Mouse (Mus musculus) layer of hippocampus, postnatal 36 days (tissue): ENCODE data around the gene Cfap61. TPM values are rescaled to one million over a fixed set of nuclear protein-coding genes. Genes with fewer than 3 reads are reported as not detected.

ENCODE experiments used
- DNase-seq, 2 experiments: peaks; one replicate each; pipeline ENCODE4 v3.0.0; 2022
- total RNA-seq, 2 experiments: library from RNA; stranded (reverse); gene quantifications; 2 replicates each; pipeline ENCODE4 v1.2.3; 2021

Cfap61 gene
- total RNA-seq, 2 experiments from 2014 or later, result 1.7 to 2.0 TPM

DNA sequence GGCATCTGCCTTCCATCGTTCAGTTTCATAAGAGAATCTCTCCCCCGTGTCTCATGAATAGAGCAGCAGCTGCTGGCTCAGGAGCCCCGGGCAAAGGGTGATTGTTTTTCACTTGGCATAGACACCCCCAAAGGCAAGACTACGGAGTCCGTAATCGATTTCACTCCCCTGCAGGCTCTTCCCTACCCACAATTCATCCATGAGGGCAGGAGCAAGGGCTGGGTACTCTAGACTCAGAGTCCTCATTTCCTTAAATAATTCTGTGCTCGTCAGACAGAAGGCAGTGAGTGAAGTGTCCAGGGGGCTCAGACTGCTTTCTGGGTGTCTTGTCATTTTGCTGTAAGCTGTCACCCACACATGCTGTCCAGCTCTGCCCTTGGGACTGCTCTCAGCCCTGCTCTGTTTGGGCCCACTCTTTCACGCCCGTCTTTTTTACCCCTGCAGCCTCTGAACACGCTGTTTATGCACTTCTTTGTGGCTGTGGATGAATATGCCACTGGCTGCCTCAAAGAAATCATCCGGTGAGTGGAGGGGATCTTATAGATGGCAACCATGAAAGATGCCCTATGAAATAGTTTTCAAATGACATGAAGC, 15.0 kb downstream of the Cfap61 start:
- DNase-seq, result no peak

DNA sequence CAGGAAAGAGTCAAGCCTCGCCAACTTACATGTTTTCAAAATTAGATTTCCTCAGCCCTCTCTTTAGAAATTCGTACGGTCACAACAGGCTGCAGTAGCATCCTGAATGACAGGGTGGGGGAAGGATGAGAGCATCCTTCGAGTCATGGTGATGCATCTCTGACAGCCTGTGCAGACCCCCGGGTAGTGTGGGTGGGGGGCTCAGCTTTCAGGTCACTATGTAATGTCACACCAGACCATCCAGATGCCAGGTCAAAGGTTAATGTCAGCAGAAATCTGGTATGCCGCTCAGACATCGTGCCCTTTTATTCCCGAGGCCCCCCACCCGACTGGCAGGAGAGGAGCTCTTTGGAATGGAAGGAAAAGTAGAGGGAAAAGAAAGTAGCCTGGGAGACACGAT, 15.7 kb downstream of the Cfap61 start:
- DNase-seq, result no peak

DNA sequence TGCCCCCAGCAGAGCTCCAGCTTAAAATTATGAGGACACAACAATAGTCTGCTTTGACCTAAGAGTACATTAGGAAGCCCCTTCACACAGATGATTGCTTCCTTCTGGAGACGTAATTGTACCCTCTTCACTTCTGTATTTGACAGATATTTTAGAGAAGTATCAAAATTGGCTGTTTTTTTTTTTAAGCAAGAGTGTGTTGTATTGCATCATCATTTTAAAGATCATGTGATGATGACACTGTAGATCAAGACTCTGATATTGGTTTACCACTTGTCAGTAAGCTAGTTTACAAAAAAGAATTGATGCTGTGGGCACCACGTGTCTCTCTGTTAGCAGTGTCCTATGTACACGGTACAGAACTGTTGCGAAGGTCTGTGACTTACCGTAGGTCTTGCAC, 18.1 kb downstream of the Cfap61 start:
- no peak for DNase-seq

DNA sequence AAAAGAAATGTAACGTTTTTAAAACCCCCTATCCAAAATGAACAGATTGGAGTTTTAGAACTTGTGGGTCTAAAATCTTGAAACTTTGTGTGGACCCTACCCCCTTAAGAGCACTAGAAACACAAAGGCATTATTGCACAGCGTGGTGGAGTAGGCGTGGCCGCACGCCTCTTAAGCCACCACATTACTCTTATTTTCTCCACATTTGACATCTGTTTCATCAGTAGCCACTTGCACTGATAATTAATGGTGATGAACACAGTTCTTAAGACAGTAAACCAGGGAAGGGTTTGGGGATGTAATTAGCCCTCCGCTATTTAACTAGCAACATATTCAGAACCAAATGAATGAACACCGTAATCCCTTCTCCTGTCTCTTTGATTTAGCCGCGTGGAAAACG, 21.3 kb downstream of the Cfap61 start:
- DNase-seq, result no peak

DNA sequence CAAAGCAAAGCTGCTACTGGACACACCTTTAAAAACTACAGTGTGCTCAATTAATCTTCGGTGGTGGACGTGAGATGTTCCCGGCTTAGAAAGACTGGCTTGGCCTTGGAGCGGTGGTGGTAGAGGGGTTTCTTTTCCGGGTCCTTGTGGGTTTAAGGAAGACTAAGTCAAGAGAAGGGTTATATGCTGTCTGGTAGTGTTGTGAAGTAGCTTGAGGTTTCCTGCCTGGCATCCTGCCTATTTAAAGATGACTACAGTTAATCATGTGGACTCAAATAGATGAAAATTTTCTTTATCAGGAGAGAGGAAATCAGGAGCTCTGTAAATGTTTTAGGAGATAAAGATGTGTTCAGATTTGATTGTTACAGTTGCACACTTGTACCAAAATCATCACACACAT, 21.7 kb downstream of the Cfap61 start:
- no peak for DNase-seq

DNA sequence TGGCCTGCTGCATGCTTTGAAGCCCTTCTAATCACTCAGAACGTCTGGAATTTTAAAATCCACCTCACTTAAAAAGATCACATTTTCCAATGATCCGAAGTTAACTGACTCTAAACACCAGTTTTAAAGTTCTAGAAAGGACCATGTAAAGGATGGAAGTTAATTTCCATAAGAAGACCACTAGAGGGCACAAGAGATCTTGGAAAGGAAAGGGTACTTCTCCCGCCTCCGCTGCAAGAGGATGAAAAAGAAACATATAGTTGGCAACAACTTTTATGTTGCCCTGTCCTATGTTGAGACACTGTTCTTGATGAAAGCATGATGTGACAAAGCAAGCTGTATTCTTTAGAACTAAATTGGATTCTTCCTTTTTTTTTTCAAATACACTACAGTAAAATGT, 22.9 kb downstream of the Cfap61 start:
- no peak for DNase-seq

DNA sequence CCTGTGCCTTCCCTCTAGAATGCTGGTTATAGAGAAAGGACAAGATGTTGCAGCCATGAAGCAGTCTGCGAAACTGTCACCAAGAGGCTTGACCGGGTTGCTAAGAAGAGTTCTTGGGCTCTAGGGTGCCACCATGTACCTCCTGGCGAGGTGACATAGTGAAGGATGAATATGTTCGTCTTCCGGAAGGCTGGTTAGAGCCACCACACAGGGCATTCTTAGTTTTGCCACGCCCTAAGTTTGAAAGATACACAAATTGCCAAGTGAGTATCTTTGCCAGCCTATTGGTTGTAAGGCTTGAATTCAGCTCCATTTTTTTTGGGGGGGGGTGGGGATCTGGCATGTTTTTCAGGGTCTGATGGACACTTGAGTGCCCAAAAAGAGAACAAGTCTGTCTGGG, 23.5 kb downstream of the Cfap61 start:
- no peak for DNase-seq

DNA sequence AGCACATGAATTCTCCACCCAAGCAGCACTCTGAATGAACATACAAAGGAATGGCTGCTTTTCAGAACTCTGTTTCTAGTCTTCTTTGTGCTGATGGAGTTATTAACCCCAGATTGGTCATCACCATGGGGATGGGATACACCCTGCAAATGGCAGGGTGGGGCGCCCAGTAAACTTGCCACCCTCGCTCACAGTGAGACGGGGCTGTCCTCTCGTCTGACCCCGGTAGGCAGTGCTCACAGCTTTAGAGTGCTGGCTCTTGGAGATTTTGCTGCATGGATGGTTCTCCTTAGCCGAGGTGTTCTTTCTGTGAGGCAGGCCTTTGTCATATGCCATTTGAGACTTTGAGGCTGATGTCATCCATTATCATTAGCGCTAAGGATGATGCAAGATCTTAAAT, 24.0 kb downstream of the Cfap61 start:
- DNase-seq, result no peak

DNA sequence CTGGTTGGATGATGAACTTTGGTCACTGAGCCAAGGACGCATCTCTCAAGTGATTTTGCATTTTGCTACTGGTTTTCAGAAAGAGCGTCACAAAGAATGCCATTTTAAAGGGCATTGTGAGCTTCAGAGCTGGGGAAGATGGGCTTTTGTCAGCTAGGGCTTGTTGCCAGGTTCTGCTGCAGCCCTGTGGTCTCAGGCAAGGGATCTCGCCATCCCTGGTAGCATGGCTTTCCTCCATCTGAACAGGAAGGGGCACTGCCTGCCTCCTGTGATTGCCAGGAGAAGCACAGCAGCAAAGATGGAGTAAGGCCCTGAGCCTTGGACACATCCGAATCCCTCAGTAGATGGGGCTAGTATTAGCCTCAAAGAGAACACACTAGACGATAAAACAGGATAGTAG, 27.3 kb downstream of the Cfap61 start:
- no peak for DNase-seq

DNA sequence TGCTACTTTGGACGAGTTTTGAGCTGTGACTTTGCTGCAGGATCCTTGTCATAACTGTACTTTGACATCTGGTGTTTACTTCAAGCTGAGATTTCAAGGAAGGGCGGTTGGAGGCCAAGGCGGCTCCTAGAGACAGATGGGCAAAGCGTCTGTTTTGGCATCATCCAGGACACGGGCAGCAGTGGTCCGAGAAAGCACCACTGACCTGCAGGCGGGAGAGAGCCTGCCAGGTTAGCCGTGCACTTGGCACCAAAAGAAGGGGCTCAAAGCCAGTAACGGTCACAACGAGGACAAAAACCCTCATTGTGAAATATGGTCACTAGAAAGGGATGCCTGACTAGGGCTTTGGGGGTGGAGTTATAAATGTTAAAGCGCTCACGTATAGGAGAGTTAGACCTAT, 36.2 kb downstream of the Cfap61 start:
- no peak for DNase-seq

DNA sequence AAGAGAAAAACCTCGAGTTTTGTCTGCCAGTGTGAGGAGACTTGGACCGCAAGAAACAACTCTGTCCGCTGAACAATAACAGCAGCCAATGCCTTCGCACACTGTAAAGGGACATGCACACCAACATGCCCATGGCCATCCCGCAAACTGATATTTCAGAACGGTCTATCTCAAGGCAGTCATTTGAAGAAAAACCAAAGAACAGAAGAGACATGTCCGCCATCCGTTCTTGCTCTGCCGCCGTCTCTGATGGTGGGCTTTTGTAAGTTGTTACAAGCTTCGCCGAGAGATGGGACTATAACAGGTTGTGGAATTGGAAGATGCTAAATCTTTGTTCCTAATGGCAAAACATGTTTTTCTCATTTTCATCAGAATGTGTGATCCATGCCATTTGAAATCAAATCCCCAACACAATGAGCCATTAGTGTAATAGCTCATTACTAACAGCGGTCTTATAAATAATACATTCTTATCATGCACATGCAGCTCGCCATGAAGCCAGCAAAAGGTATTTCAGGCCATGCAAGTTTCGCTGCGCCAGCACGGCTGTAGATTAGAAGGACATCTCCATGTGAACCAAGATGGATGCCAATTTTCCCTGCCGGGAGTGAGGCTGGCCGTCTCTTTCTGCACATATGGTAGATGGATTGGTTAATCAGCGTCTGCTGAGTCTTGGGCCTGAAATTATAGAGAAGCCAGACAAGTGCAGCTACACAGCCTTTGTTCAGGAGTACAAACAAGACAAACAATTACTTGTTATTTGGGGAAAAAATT, 36.8 kb downstream of the Cfap61 start:
- DNase-seq, result peak in 1 of 2 experiments; percentile 20

DNA sequence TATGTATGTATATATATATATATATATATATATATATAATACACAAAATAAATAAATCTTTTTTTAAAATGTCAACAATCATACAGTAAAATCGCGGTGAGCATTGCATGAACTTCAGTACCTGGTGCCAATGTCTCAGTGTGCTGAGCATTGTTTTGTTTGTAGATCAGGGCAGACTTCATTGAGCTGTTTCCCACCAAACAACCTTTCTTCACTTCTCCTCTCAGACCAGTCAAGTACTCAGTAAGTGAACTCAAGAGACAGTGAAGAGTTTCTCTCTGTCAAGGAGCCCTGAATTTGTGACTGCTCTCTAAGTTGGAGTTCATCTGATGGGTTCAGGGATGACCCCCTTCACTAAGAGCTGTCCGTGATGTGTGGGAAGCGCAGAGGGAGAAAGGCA, 38.0 kb downstream of the Cfap61 start:
- DNase-seq, result no peak

DNA sequence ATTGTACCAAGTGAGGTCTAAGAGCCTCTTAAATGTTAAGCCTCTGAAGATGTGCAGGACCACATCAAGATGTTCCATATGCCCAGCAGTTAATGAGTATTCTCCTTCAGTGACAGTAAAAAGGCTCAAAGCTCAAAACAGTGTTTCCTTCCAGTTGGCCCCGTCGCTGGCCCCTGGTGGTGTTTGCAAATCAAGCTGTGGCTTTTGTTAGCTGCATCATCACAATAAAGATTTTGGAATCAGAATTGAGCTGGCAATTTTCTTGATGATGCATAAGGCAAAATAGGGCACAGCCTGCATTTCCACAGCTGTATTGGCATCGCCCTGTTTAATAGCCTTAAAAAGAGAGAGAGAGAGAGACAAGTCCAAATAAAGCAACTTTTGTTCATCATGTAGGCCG, 45.0 kb downstream of the Cfap61 start:
- no peak for DNase-seq

DNA sequence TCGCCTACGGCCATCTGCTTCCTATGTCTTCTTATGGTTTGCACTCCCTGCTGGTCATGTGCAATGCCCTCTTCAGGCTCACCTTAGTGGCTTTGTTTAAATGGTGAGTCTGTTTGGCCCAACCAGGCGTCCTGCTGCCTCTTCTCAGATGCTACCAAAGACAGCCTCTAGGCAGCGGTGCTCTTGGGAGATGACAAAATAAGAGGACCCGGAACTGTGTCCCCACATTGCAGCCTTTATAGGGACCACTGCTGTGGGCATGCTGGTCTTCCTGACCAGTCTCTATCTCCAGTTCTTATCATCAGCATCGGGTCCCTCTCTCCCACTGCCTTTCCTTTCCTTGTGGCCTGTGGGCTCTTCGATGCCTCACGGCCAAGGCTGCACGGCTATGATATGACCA, 46.3 kb downstream of the Cfap61 start:
- DNase-seq, result no peak

DNA sequence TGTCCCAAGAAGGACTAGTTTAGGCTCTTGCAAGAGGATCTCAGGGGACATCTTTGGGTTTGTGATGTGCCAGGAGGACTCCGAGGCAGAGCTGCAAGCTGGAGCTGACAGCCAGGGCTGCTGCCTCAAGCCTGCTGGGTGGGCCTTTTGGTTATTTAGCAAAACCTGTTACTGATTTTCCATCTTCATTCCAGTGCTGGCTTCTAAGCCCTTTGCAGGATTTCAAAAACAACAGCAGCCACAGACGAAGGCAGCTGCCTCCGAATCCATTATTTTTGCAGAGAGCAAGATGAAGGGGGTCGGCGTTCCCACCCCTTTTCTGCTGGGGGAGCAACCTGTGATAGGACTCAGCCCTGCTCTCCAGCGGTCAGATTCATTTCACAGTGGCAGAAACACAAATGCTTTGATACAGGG, 47.1 kb downstream of the Cfap61 start:
- no peak for DNase-seq

DNA sequence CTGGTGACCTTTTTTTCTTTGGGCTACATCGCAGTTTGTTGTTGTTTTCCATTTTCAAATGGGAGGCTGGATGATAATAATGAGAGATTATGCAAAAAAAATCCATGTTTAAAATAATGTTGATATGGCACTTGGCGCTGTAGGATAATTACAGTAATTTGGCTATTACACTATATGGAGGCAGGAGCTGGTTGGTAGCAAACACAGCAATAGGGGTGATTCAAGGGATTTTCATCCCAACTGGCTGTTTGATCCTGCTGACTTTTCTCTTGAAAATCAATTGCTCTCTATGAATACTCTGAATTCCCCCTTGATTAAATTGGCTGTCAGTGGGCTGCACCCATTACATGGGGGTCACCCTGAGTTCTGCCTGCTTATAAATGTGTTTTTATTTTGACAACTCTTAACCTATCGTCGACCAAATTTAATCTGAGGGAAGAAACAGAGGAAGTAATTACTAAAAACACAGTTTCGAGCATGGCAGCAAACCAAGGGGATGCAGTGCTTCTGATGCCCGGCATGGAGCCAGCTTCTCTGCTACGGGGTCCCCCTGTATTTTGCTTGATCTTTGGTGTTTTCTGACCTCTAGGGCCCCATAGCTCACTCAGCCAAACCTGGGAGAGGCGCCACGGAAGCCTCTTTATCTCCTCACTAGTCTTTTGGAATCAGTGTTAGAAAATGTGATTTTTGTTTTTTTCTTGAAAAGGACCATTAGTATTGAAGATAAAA, 47.9 kb downstream of the Cfap61 start:
- no peak for DNase-seq

DNA sequence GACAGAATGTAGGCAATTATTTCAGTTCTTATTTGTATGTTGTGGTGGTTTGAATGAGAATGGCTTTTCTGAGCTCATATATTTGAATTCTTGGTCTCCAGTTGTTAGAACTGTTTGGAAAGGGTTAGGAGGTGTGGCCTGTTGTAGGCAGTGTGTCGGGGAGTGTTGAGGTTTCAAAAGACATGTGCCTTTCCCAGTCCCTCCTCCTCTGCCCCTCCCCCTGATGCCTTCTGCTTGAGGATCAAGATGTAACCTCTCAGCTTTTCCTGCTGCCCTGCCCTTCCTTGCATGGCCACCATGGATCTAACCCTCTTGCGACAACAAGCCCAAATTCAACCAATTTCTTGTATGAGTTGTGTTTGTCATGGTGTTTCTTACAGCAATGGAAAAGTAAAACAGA, 53.2 kb downstream of the Cfap61 start:
- DNase-seq, result no peak

DNA sequence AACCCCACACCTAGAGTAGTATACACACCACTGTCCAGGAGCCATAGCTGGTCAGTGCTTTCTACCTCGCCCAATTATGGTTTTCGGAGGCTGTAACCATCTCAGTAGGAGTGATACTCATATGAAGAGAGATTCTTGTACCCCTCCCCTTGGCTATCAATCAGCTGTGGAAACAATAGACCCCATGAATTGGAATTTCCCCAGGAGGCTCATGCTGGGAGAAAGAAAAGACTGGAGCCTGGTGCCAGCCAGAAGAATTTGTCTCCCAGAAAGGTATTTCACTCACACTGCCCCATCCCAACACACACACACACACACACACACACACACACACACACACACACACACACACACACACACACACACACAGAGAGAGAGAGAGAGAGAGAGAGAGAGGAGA, 55.9 kb downstream of the Cfap61 start:
- no peak for DNase-seq

DNA sequence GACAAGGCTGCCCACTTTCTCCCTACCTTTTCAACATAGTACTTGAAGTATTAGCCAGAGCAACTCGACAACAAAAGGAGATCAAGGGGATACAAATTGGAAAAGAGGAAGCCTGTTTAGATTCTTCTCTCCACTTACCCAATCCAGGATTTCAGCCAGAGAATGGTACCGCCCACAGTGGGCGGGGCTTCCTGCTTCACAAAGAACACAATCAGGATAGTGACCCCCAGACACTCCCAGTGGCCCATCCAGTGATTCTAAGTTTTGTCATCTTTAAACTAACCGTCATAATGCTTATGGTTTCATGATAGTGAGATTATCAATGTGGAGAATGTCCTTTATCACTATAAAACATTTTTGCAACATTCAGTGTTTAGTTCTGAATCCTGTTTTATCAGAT, 61.9 kb downstream of the Cfap61 start:
- DNase-seq, result no peak

DNA sequence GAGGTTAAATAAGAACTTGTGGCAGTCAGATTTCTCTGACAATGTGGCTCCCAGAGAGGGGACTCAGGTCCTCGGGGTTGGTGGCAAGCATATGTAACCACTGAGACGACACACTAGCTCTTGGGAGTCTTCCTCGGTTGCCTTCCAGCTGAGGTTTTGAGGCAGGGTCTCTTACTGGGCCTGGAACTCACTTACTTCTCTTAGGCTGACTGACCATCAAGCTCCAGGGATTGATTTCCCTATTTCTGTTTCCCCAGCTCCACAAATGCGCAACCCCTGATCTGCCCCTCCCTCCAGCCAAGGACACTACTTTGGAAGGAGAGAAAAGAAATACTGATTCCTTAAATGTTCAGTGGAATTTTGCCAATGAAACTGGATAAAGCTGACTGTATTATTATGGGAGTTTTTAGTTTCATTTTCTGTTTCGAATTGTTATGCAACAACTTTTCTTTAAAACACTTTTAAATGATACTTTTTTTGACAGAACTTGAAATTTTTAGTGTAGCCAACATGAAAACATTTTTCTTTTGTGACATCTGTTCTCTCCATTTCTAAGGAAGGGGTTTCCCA, 63.5 kb downstream of the Cfap61 start:
- DNase-seq, result no peak

DNA sequence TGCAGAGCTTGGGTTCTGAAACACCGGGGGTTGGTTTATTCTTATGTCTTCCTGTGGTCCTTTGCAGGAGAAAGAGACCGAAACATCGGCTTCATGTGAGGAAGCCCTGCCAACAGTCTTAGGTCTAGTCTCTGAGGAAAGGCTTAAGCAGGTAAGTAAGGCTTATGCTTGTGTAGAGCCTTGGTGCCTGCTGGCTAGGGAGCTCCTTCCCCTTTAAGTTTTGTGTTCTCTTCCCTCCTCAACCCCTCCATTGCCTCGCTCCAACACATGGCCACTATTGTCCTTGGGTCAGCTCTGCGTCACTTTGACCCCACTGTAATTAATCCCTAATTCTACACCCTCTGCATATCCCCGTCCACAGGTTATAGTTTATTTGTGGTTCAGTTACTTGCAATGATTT, 74.2 kb downstream of the Cfap61 start:
- no peak for DNase-seq

DNA sequence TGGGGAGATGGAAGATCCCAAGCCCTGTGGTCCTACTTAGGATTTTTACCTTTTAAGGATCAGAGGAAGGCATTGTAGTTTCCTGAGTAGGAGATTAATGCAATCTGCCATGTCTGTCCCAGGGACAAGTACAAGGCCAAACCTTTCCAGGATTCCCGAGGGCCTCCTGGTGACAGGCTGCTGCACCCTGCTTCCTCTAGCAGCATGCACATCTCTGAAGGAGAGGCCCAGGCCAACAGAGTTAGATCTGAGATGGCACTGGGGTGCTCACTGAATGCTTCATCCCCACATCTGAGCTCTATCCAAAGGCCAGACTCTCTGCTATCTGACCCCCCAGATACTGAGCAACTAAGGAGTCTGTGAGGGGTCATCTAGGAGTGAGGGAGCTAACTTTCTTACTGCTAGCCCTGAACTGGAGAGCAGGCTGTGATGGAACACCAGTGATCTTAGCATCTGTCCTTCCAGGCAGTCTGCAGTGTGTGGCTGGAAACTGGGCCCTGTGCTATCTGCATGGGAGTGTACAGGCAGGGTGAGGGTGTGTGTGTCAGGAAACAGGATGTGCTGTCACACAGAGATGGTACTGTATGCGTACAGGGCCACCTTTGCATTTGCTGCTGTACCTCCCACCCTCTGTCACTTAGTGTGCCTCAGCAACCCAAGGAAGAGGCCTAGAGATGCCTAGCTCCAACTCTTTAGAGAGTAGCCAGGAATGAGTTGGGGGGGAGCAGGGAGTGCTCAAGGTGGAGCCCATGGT, 75.2 kb downstream of the Cfap61 start:
- no peak for DNase-seq

DNA sequence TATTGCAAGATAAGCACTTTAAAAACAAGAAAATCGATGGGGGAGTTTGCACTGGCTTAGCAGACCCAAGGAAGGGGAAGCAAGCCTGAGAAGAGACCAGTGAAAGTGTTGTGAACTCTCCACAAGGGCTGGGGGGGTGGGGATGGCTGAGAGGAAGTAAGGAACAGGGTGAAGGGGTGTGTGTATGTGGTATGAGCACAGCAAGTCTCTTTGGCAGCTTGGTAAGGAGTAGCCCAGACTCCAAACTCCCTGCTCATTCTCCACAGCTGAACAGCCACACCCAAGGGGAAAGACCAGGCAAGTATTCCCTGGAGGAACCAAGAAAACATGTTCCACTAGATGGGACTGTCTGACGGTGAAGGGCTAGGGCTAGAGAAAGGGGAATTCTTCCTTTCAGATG, 76.2 kb downstream of the Cfap61 start:
- no peak for DNase-seq
